Mouse (Mus musculus) MEL (cell line): ENCODE measurements around the gene Tec.

Experiments
- CTCF ChIP-seq, 3 experiments: IDR thresholded peaks in 2 of 3; conservative IDR thresholded peaks in 1 of 3; 2 replicates each; pipeline ENCODE4 v1.5.1; 2011 to 2012; ENCODE audit warnings: low read length in 3 of 3, low read depth in 2 of 3, mild to moderate bottlenecking in 2 of 3, improper control_type of control experiment in 1 of 3, inconsistent platforms in 1 of 3, mixed read lengths in 1 of 3, moderate library complexity in 1 of 3; ENCODE audit not compliant: control insufficient read depth in 1 of 3, insufficient read depth in 1 of 3, poor library complexity in 1 of 3, severe bottlenecking in 1 of 3
- E2F4 ChIP-seq: IDR thresholded peaks from 2 replicates; pipeline ENCODE4 v1.6.1; 2011; ENCODE audit warnings: low read depth, low read length, improper control_type of control experiment, borderline replicate concordance
- GATA1 ChIP-seq: IDR thresholded peaks from 2 replicates; pipeline ENCODE4 v1.6.1; 2011; ENCODE audit warnings: low read depth, low read length, improper control_type of control experiment
- KAT2A ChIP-seq: conservative IDR thresholded peaks from 2 replicates; pipeline ENCODE4 v1.6.1; 2012; ENCODE audit warnings: low read depth, low read length, improper control_type of control experiment, inconsistent platforms
- NELFE ChIP-seq: IDR thresholded peaks from 2 replicates; pipeline ENCODE4 v1.6.1; 2011; ENCODE audit warnings: low read depth, low read length, improper control_type of control experiment
- NRF1 ChIP-seq: IDR thresholded peaks from 2 replicates; pipeline ENCODE4 v1.6.1; 2014; ENCODE audit warnings: low read depth, mild to moderate bottlenecking, inconsistent platforms, low read length, improper control_type of control experiment, moderate library complexity; ENCODE audit not compliant: poor library complexity, insufficient read depth, severe bottlenecking
- POLR2A ChIP-seq, 2 experiments: IDR thresholded peaks; 2 replicates each; pipeline ENCODE4 v1.6.1; 2011 to 2012; ENCODE audit warnings: low read length in 2 of 2, mild to moderate bottlenecking in 2 of 2, control low read depth in 1 of 2, improper control_type of control experiment in 1 of 2, low read depth in 1 of 2, moderate library complexity in 1 of 2; ENCODE audit not compliant: control insufficient read depth in 1 of 2, insufficient read depth in 1 of 2, poor library complexity in 1 of 2
- TAL1 ChIP-seq: IDR thresholded peaks from 2 replicates; pipeline ENCODE4 v1.6.1; 2012; ENCODE audit warnings: mild to moderate bottlenecking, inconsistent platforms, low read length, moderate library complexity, mixed read lengths
- TCF12 ChIP-seq: IDR thresholded peaks from 2 replicates; pipeline ENCODE4 v1.6.1; 2014; ENCODE audit warnings: low read depth, mild to moderate bottlenecking, inconsistent platforms, low read length, improper control_type of control experiment, moderate library complexity
- UBTF ChIP-seq: IDR thresholded peaks from 2 replicates; pipeline ENCODE4 v1.6.1; 2012; ENCODE audit warnings: low read depth, mild to moderate bottlenecking, inconsistent platforms, low read length, improper control_type of control experiment, moderate library complexity, borderline replicate concordance; ENCODE audit not compliant: insufficient read depth
- ZKSCAN1 ChIP-seq: IDR thresholded peaks from 2 replicates; pipeline ENCODE4 v1.6.1; 2012; ENCODE audit warnings: low read depth, mild to moderate bottlenecking, inconsistent platforms, low read length, improper control_type of control experiment, moderate library complexity

DNA sequence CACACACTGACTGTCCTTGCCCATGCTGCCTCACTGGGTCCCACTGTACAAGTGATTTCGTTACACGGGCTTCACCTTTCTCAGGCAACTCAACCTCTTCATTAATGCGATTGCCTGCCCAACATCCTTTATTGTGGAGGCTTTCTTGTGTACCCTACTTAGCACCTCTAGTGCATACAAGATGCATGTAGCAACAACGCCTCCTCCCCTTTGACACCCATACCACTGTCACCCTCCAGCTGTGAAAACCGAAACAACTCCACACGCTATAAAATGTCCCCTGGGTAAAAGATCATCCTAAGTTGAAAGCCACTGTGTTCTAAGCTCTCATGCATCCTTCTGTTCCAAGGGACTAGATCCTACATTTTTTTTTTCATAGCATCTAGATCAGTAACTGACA is 125.2 kb downstream of the Tec start:
- TF ChIP-seq NELFE = no peak
- TF ChIP-seq TCF12 = no peak
- TF ChIP-seq NRF1 = no peak
- no peak for TF ChIP-seq ZKSCAN1
- no peak for TF ChIP-seq GATA1
- no peak for TF ChIP-seq E2F4
- no peak for TF ChIP-seq POLR2A (IDR thresholded peaks at IDR 0.05; ENCODE audit: control insufficient read depth in 1 of 2, insufficient read depth in 1 of 2, low read depth in 1 of 2, low read length in 2 of 2, poor library complexity in 1 of 2)
- TF ChIP-seq KAT2A = no peak
- no peak for TF ChIP-seq TAL1
- no peak for TF ChIP-seq CTCF (IDR thresholded peaks at IDR 0.05 in 2 of 3, conservative IDR thresholded peaks at IDR 0.05 in 1 of 3; ENCODE audit: control insufficient read depth in 1 of 3, insufficient read depth in 1 of 3, low read depth in 2 of 3, low read length in 3 of 3, poor library complexity in 1 of 3, severe bottlenecking in 1 of 3)
- no peak for TF ChIP-seq UBTF
